Mouse (Mus musculus) G1E (cell line): Measurements from ENCODE around the gene Gba2.

Experiments
- CTCF ChIP-seq: IDR thresholded peaks from 2 replicates; pipeline ENCODE4 v1.5.1; 2012; ENCODE audit warnings: low read depth, low read length, inconsistent platforms, mixed read lengths
- GATA1 ChIP-seq: IDR thresholded peaks from 2 replicates; pipeline ENCODE4 v1.6.1; 2012; ENCODE audit warnings: borderline replicate concordance, low read length, inconsistent platforms, mixed read lengths

GRCm38 (mm10) chr4:43558631-43559356 is 19.9 kb downstream of the Gba2 start:
- no peak for TF ChIP-seq CTCF
- TF ChIP-seq GATA1 = no peak
